Mouse (Mus musculus): ENCODE results near the gene Lmcd1. TPM values are rescaled to one million over a fixed set of nuclear protein-coding genes. Genes with fewer than 3 reads are reported as not detected.

The Lmcd1 gene
- polyA plus RNA-seq, 1 experiment from 2014 or later, result 17.5 TPM

DNA sequence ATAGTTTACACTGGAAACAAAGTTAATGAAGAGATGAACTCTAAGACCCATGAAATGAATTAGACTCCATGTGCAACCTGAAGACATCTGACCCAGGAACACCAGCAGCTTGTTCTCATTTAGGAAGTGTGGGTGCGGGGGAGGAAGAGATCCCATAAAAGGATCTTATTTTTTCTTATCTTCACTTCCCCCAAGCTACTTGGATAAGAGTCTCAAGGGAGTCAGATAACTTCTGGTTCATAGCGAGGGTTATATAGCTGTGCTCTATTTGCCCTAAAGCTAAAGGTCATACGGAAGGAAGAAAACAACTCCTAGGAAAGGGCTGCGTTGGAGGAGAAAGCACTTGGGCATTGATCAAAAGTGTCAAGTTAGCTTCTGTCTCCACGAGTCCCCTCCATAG lies 19.8 kb downstream of the Lmcd1 start:
- Histone ChIP-seq H3K27me3 (no peaks in the 10 kb centered on the region), H3K4me1 (replicated peaks) (no peaks in the 10 kb centered on the region), H3K4me2 (replicated peaks) (no peak overlapping the region), H3K9me3 (no peaks in the 10 kb centered on the region), H3K4me3 (replicated peaks) (no peak overlapping the region), H3K36me3 (no peaks in the 10 kb centered on the region), H3K9ac (replicated peaks) (no peak overlapping the region), H3K27ac (no peak overlapping the region)
- ATAC-seq, result no peak
- 85% methylated on average over 5 of the region's 5 CpGs for WGBS

DNA sequence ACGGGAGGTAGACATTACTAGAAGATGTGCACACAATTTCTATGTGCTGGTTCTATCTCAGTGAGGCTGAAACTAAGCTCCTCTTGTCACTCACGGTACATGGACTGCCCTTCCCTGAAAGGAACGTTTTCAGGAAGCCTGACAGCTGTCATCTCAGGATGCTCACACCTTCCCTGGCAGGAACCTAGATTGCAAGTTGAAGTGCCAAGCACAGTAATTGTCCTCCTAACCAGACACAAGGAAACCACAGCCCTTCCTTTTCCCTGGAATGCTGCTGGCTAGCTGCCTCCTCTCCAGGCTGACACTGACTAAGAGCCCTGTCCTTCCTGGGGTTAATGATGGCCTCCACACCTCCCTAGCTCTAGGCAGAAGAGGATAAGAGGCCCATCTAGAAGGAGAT lies 21.7 kb downstream of the Lmcd1 start:
- WGBS, result 85% methylated on average over 3 of the region's 3 CpGs
- H3K4me1 ChIP-seq (replicated peaks), result no peaks in the 10 kb centered on the region
- no peaks in the 10 kb centered on the region for H3K9me3 ChIP-seq
- no peaks in the 10 kb centered on the region for H3K36me3 ChIP-seq
- no peak overlapping the region for H3K9ac ChIP-seq (replicated peaks)
- H3K4me3 ChIP-seq (replicated peaks), result no peak overlapping the region
- no peaks in the 10 kb centered on the region for H3K27me3 ChIP-seq
- H3K4me2 ChIP-seq (replicated peaks), result no peak overlapping the region
- H3K27ac ChIP-seq, result no peak overlapping the region
- no peak for ATAC-seq

DNA sequence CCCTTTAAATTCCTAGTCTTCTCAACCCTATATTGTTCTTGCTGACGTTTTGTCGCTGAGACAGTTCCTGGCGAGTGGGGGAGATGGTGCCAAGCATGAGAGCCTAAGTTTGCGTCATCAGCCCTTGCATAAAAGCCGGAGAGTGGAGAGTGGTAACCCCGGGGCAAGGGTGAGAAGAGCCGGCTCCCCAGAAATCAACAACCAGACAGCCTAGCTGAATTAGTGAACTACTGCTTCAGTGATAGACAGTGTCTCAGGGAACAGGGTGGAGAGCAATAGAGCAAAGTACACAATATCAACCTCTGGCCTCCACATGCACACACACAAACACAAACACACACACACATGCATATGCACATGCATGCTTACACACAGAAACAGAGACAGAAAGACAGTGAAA lies 26.6 kb downstream of the Lmcd1 start:
- no peaks in the 10 kb centered on the region for H3K36me3 ChIP-seq
- ATAC-seq, result no peak
- H3K4me3 ChIP-seq (replicated peaks), result no peak overlapping the region
- no peaks in the 10 kb centered on the region for H3K9me3 ChIP-seq
- 85% methylated on average over 7 of the region's 7 CpGs for WGBS
- no peaks in the 10 kb centered on the region for H3K4me1 ChIP-seq (replicated peaks)
- H3K9ac ChIP-seq (replicated peaks), result no peak overlapping the region
- no peaks in the 10 kb centered on the region for H3K27me3 ChIP-seq
- no peak overlapping the region for H3K4me2 ChIP-seq (replicated peaks)
- H3K27ac ChIP-seq, result no peak overlapping the region

DNA sequence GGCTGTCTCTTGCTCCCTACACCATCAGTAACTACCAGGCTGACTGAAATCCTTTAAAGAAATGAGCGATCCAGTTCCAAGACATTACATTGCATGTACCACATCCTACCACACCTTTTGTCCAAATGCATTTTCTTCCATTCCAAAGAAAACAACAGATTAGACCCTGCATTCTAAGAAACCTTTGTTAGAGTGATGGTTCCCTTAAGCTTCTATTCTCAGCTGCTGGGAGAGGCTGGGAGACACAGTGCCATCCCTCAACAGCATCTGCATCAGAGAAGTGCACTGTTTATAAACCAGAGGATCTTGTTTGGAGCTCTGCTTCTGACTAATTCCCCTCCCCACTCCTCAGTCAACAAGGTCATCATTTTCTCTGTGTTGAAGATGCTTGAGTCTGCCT lies 27.1 kb downstream of the Lmcd1 start:
- Histone ChIP-seq H3K27me3 (no peaks in the 10 kb centered on the region), H3K9ac (replicated peaks) (no peak overlapping the region), H3K4me3 (replicated peaks) (no peak overlapping the region), H3K4me2 (replicated peaks) (no peak overlapping the region), H3K9me3 (no peaks in the 10 kb centered on the region), H3K27ac (no peak overlapping the region), H3K36me3 (no peaks in the 10 kb centered on the region), H3K4me1 (replicated peaks) (no peaks in the 10 kb centered on the region)
- no peak for ATAC-seq
- WGBS, result 96% methylated on average over 1 of the region's 1 CpGs

DNA sequence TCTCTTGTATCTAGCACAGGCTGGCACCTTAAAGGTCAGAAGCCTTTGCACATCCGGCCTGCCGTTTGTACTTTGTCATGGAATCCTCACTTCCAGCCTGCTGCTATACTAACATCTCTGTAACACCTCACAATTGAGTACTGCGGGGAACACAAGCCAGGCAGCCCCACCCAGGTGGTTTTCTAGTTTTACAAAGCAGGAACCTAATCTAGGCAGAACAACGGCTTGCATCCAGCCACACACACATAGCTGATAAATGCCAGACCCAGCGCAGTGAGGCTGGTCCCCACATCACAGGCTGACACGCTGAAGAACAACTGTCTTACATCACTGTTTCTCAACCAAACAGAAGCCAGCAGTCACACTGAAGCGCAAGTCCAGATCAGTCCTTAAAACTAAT lies 28.7 kb downstream of the Lmcd1 start:
- Histone ChIP-seq H3K27ac (no peak overlapping the region), H3K4me3 (replicated peaks) (no peak overlapping the region), H3K4me2 (replicated peaks) (no peak overlapping the region), H3K27me3 (no peaks in the 10 kb centered on the region), H3K9ac (replicated peaks) (no peak overlapping the region), H3K36me3 (no peaks in the 10 kb centered on the region), H3K9me3 (no peaks in the 10 kb centered on the region), H3K4me1 (replicated peaks) (no peaks in the 10 kb centered on the region)
- 83% methylated on average over 7 of the region's 7 CpGs for WGBS
- ATAC-seq, result no peak

DNA sequence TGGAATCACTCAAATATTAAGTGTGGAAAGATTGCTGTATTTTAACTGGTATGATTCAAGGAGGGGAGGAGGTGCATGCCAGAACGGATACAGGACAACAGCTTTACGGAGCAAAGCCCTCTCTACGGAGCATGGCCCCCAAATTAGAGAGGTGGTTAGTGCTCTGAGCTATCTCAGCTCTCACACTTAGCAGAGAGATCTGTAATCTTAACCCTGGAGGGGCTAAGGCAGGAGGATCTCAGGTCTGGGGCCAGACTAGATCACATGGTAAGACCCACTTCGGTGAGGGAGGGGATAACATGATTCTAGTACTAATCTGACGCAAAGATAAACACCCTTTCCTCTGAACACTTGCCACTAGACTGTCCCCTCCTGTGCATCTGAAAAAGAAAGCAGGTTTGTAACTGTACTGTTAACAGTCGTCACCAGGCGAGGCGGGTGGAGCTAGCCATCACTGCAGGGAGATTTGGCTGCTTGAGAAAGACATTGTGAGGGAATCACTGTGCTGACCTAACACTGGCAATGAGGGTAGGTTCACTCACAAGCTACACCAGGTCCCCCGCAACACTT lies 29.3 kb downstream of the Lmcd1 start:
- Histone ChIP-seq H3K9ac (replicated peaks) (no peak overlapping the region), H3K4me3 (replicated peaks) (no peak overlapping the region), H3K4me2 (replicated peaks) (no peak overlapping the region), H3K27ac (no peak overlapping the region), H3K27me3 (no peaks in the 10 kb centered on the region), H3K36me3 (no peaks in the 10 kb centered on the region), H3K4me1 (replicated peaks) (no peaks in the 10 kb centered on the region), H3K9me3 (no peaks in the 10 kb centered on the region)
- ATAC-seq, result no peak
- WGBS, result 84% methylated on average over 9 of the region's 9 CpGs

DNA sequence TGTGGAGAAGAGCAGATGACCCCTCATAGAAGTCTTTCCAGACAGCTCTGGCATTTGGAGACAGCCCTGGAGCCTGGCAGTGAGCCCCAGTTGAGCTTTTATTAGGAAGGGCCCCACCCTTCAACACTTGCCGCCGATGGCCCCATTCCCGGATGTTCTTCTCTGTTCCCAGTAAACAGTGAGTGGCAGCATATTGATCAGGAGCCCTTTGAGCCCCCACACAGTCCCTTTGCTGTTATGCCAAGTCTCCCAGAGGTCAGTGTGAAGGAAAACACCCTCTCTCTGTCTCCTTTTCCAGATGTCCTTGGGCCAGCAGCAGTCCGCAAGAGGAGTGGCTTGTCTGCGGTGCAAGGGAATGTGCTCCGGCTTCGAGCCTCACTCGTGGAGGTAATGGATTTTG lies 31.2 kb downstream of the Lmcd1 start:
- Histone ChIP-seq H3K4me3 (replicated peaks) (no peak overlapping the region), H3K4me2 (replicated peaks) (no peak overlapping the region), H3K9me3 (no peaks in the 10 kb centered on the region), H3K4me1 (replicated peaks) (no peaks in the 10 kb centered on the region), H3K9ac (replicated peaks) (no peak overlapping the region), H3K27me3 (no peaks in the 10 kb centered on the region), H3K27ac (no peak overlapping the region), H3K36me3 (no peaks in the 10 kb centered on the region)
- ATAC-seq, result no peak
- WGBS, result 82% methylated on average over 8 of the region's 8 CpGs

DNA sequence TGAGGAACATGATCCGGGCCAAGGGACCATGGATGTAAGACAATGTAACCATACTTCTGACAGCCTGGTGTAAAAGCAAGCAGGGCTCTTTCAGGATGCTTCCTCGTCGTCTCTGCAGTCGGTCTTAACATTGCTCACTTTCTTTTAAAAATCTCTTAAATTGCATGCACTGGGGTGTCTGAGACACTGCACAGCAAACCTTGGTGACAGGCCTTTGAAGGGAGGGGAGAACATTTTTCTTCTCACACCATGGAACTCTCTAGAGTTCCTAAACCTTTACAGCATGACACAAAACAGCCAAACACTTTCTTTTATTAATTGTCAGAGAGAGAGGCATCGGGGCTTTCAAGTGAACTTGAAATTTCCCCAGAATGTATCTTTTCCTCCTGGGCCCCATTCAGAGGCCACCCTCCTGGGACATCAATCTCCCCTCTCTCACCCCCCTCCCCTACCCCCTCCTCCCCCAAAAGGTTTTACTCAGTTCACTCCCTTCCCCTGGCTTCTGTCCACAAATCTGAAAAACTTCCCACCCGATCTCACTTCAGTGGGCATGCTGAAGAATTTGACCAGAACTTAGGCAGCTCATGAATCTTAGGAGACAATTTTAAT lies 35.9 kb downstream of the Lmcd1 start:
- H3K36me3 ChIP-seq, result no peaks in the 10 kb centered on the region
- H3K9me3 ChIP-seq, result no peaks in the 10 kb centered on the region
- no peak for ATAC-seq
- no peaks in the 10 kb centered on the region for H3K4me1 ChIP-seq (replicated peaks)
- no peak overlapping the region for H3K27ac ChIP-seq
- H3K4me3 ChIP-seq (replicated peaks), result no peak overlapping the region
- no peak overlapping the region for H3K4me2 ChIP-seq (replicated peaks)
- H3K27me3 ChIP-seq, result no peaks in the 10 kb centered on the region
- H3K9ac ChIP-seq (replicated peaks), result no peak overlapping the region
- WGBS, result 72% methylated on average over 6 of the region's 6 CpGs

DNA sequence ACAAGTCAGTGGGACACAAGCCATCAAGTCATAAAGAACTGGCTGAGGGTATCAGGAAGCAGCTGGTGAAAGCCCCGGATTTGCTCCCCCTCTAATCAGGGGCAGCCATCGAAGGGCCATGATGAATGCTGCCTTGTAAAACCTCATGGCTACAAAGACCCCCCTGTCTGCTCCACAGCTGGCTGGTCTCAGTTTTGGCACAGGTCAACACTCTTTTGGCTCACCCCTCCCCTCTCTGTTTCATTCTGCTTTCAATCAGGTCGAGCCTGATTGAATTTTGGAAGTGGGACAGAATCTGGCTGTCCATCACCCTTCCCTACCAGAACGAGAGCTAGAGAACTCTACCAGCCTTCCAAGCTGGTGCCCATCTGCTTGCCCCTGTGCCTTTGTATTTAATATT lies 37.8 kb downstream of the Lmcd1 start:
- H3K4me3 ChIP-seq (replicated peaks), result no peak overlapping the region
- WGBS, result 45% methylated on average over 4 of the region's 4 CpGs
- H3K9ac ChIP-seq (replicated peaks), result no peak overlapping the region
- H3K36me3 ChIP-seq, result no peaks in the 10 kb centered on the region
- 0 out of 2 replicates have a peak, but pooled peaks have one; percentile 34 for ATAC-seq
- H3K27me3 ChIP-seq, result no peaks in the 10 kb centered on the region
- no peaks in the 10 kb centered on the region for H3K4me1 ChIP-seq (replicated peaks)
- H3K9me3 ChIP-seq, result no peaks in the 10 kb centered on the region
- no peak overlapping the region for H3K27ac ChIP-seq
- H3K4me2 ChIP-seq (replicated peaks), result no peak overlapping the region

DNA sequence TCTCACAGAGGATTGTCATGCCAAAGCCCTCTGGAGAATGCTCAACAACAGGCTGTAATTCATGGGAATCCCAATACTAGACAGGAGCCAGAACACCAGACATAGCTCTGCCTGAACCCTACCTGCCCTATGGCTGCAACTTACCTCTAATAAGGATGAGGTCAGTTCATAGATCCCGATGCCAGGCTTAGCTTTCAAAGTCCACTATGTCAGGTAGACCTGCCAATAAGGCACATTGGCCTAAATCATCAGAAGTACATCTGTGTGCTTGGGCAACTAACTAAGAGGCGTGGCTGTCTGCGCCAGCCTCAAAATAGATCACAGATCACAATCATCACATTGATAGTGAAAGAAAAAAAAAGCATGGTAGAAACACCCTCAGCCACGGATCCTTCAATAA lies 45.9 kb downstream of the Lmcd1 start:
- Histone ChIP-seq H3K27me3 (no peaks in the 10 kb centered on the region), H3K36me3 (no peaks in the 10 kb centered on the region), H3K9me3 (no peaks in the 10 kb centered on the region), H3K4me3 (replicated peaks) (no peak overlapping the region), H3K9ac (replicated peaks) (no peak overlapping the region), H3K4me1 (replicated peaks) (no peaks in the 10 kb centered on the region), H3K27ac (no peak overlapping the region), H3K4me2 (replicated peaks) (no peak overlapping the region)
- ATAC-seq, result no peak
- 92% methylated on average over 4 of the region's 4 CpGs for WGBS

DNA sequence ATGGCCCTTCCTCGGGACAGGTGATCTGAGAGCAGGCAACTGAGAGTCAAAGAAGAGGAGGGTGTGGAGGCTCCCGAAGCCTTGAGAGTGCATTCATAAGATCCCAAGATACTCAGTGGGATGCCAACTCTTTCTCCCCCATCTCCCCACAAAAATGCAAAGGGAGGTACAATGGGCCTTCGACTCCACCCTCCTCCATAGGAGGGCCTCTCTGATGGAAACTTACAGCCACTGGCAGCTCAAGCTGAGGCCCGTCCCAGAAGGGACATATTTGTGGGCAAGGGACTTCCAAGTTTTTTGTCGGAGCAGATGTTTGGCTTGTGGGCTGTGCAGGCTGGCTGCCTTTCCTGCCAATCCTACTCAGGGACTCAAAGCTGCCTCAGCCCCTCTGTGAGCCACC lies 47.1 kb downstream of the Lmcd1 start:
- Histone ChIP-seq H3K9me3 (no peaks in the 10 kb centered on the region), H3K27ac (no peak overlapping the region), H3K4me3 (replicated peaks) (no peak overlapping the region), H3K36me3 (no peaks in the 10 kb centered on the region), H3K4me1 (replicated peaks) (no peaks in the 10 kb centered on the region), H3K9ac (replicated peaks) (no peak overlapping the region), H3K27me3 (no peaks in the 10 kb centered on the region), H3K4me2 (replicated peaks) (no peak overlapping the region)
- 43% methylated on average over 5 of the region's 5 CpGs for WGBS
- ATAC-seq, result no peak

DNA sequence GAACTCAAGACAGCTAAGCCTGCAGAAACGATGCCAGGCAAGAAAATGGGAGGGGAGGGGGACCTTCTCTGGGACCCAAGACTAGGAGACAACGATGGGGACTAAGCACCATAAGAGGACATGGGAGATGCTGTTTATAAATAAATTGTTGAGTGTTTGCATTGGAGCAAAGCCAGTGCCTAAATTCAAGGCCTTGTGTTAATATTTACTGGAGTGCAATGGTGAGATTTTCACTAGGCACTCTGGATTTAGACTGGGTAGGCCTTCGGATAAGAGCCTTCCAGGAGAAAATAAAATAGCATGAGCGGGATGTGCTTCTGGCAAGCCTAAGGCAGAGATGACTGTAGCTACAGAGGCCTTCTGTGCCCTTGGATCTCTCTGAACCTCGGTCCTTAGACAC lies 49.4 kb downstream of the Lmcd1 start:
- no peaks in the 10 kb centered on the region for H3K27me3 ChIP-seq
- no peak overlapping the region for H3K27ac ChIP-seq
- no peaks in the 10 kb centered on the region for H3K36me3 ChIP-seq
- no peak overlapping the region for H3K9ac ChIP-seq (replicated peaks)
- H3K4me2 ChIP-seq (replicated peaks), result no peak overlapping the region
- ATAC-seq, result no peak
- WGBS, result 88% methylated on average over 5 of the region's 5 CpGs
- H3K9me3 ChIP-seq, result no peaks in the 10 kb centered on the region
- H3K4me3 ChIP-seq (replicated peaks), result no peak overlapping the region
- no peaks in the 10 kb centered on the region for H3K4me1 ChIP-seq (replicated peaks)

DNA sequence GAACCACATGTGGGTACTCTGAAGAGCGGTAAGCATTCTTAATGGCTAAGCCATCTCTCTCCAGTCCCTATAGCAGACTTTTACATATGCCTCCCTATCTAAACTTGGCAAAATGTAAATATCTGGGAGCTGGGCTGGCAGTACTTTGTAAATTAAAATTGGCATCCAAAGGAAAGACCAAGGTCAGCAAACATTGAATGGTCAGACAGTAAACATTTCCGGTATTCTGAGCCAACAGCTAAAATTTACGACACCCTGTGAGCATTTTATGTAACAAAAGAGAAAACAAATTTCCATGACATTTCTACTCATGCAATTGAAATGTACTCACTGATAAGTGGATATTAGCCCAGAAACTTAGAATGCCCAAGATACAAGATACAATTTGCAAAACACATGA lies 51.7 kb downstream of the Lmcd1 start:
- no peak overlapping the region for H3K4me2 ChIP-seq (replicated peaks)
- no peaks in the 10 kb centered on the region for H3K4me1 ChIP-seq (replicated peaks)
- H3K9ac ChIP-seq (replicated peaks), result no peak overlapping the region
- H3K27me3 ChIP-seq, result no peaks in the 10 kb centered on the region
- 94% methylated on average over 3 of the region's 3 CpGs for WGBS
- H3K27ac ChIP-seq, result no peak overlapping the region
- H3K9me3 ChIP-seq, result no peaks in the 10 kb centered on the region
- no peaks in the 10 kb centered on the region for H3K36me3 ChIP-seq
- ATAC-seq, result no peak
- no peak overlapping the region for H3K4me3 ChIP-seq (replicated peaks)
